Mouse (Mus musculus): ENCODE results near the gene Gemin5.

DNA sequence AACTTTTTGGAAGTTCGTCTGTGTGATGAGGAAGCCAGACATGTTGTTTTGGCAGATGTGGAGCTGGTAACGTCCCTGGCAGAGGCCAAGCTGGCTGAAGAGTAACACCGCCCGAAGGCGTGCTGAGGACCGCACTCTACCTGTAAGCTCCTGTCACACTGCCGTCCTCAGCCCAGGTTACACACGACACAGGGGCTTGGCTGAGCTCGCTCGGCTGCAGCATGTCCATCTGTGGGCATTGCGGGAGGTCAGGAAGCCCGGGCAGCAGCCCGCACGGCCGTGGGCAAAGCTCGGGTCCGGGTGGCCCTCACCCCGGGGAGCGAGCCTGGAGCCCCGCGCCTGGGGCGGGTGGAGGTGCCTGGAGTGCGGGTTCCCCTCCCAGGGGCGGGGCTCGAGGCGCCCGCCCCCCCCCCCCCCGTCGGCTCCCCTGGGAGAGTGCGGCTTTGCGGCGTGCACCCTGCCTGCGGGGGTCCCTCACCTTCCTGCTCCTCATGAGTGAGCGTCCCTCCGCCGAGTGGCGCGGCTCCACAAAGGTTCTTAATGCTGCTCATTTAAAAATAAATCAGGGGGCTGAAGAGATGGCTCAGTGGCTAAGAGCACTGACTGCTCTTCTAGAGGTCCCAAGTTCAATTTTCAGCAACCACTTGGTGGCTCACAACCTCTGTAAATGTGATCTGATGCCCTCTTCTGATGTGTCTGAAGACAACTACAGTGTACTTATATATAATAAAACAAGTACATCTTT, 70.5 kb downstream of the Gemin5 start:
- no peak for TF ChIP-seq POLR2A (IDR thresholded peaks at IDR 0.05; ENCODE audit: insufficient read length, low read depth)
- TF ChIP-seq POLR2AphosphoS2 (IDR thresholded peaks at IDR 0.05; ENCODE audit: insufficient read length, low read depth) = no peak
- no peak for TF ChIP-seq REST (IDR thresholded peaks at IDR 0.05; ENCODE audit: insufficient read depth, insufficient read length)
- no peak for TF ChIP-seq MAX (IDR thresholded peaks at IDR 0.05; ENCODE audit: low read depth)
- no peak for TF ChIP-seq CEBPB (IDR thresholded peaks at IDR 0.05; ENCODE audit: insufficient read depth, poor library complexity, severe bottlenecking)
- TF ChIP-seq MYOG (IDR thresholded peaks at IDR 0.05; ENCODE audit: control insufficient read depth in 1 of 3, insufficient read depth in 1 of 3, insufficient read length in 2 of 3, low read depth in 2 of 3) = no peak
- TF ChIP-seq E2F4 (IDR thresholded peaks at IDR 0.05; ENCODE audit: insufficient read depth) = no peak
- TF ChIP-seq MYOD1 (IDR thresholded peaks at IDR 0.05; ENCODE audit: control insufficient read depth in 1 of 3, insufficient read length in 2 of 3, low read depth in 2 of 3) = no peak
